Comparison of ENCODE assay signal across 10 mouse cellular contexts in the genomic region with DNA sequence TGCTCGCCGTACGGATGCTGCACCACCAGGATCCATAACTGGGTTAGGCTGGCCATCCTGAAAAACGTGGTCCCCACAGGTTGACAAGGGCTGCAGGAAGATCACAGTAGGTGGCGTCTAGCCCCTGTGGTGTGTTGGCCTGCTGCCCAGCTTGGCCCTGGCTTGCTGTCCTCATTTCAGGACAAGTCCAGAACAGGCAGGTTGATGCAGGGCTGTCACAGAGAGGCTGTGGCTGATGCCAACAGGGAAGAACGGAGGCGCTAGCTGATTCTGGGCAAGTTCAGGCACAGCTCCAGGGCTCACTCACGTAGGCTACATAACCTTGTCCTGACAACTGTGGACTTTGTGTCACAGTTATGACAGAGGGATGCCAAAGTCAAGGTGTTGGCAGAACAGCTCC.
DNase-seq lines count a peak whose midpoint lies in the region; ATAC-seq lines count a peak whose summit lies in the region.
"Had no signal": no experiment of that assay in that cellular context is flagged by ENCODE, and none has a peak within 500 bp of the region (broad histone marks: within the 10 kb centered on the region; RNA-seq: fewer than 3 reads in every experiment).

No protein-coding gene starts in this region.

- H3K4me2 ChIP-seq in neural tube, embryonic 15.5 days: no peak overlapping the region

- no peaks in the 10 kb centered on the region for H3K36me3 ChIP-seq in megakaryocyte, embryonic 14.5 days (replicated peaks; ENCODE audit: low read length)
- H3K36me3 ChIP-seq in neural tube, embryonic 15.5 days: no peaks in the 10 kb centered on the region

- H3K4me3 ChIP-seq in megakaryocyte, embryonic 14.5 days (replicated peaks): peak overlapping the region; percentile 18
- no peak overlapping the region for H3K4me3 ChIP-seq in neural tube, embryonic 15.5 days (replicated peaks)

- 72% methylated on average over 8 of the region's 8 CpGs for WGBS in neural tube, embryonic 15.5 days

- H3K9me3 ChIP-seq in megakaryocyte, embryonic 14.5 days: peaks cover 5% of the 10 kb centered on the region; the same call in 1 of the 2 replicates
- H3K9me3 ChIP-seq in neural tube, embryonic 15.5 days (replicated peaks): no peaks in the 10 kb centered on the region

- no peaks in the 10 kb centered on the region for H3K4me1 ChIP-seq in megakaryocyte, embryonic 14.5 days
- H3K4me1 ChIP-seq in neural tube, embryonic 15.5 days: no peaks in the 10 kb centered on the region

- no peak overlapping the region for H3K27ac ChIP-seq in neural tube, embryonic 15.5 days (replicated peaks)

- peak; percentile 53 for DNase-seq in adrenal gland, postnatal 14 days
- peak; percentile 90 to 93 for DNase-seq in cerebellum, adult 18-20 months
- DNase-seq in kidney, postnatal 10 days: peak; percentile 43
- no peak for DNase-seq in left cerebral cortex, adult 9 months (ENCODE audit: low spot score in 2 of 2)
- DNase-seq: lung, postnatal 14 days had no signal

- no peak for ATAC-seq in megakaryocyte, adult 5-6 weeks (ENCODE audit: poor library complexity, severe bottlenecking)
- no peak for ATAC-seq in neural tube, embryonic 15.5 days (ENCODE audit: low FRiP score)
- ATAC-seq in megakaryocyte progenitor cell, adult 5-6 weeks (replicated peaks; ENCODE audit: poor library complexity): no peak
- ATAC-seq: inflammation-experienced regulatory T-cells, adult 6 months had no signal

- peaks cover 7% of the 10 kb centered on the region for H3K27me3 ChIP-seq in megakaryocyte, embryonic 14.5 days (replicated peaks)
- H3K27me3 ChIP-seq in neural tube, embryonic 15.5 days (replicated peaks): no peaks in the 10 kb centered on the region

- no peak overlapping the region for H3K9ac ChIP-seq in neural tube, embryonic 15.5 days (replicated peaks)

Comparison
In these comparisons a context has a peak if more than half of its experiments do, and no peak if none do; other contexts are left out.
1. DNase-seq: peak in adrenal gland, postnatal 14 days (single experiment), cerebellum, adult 18-20 months (2 of 2) and kidney, postnatal 10 days (single experiment); none in left cerebral cortex, adult 9 months (0 of 2).